Mouse (Mus musculus) midbrain, embryonic 16.5 days (tissue): Measurements from ENCODE around the gene Rhbdd2. TPM values are rescaled to one million over a fixed set of nuclear protein-coding genes. Genes with fewer than 3 reads are reported as not detected.

ENCODE experiments used
- ATAC-seq: fragments of 200-750 bp; cut with Nextera tagmentation; 2 replicates; pipeline ENCODE4 v1.8.0; 2017; ENCODE audit warnings: moderate TSS enrichment
- H3K27ac ChIP-seq: fragments of 300-500 bp; sonication (generic); 2 replicates; pipeline ENCODE4 v1.5.1; 2014; ENCODE audit warnings: mild to moderate bottlenecking, low read length, mixed read lengths
- H3K27me3 ChIP-seq: fragments of 300-500 bp; sonication (generic); 2 replicates; pipeline ENCODE4 v1.6.1; 2014; ENCODE audit warnings: low read depth, low read length, mixed read lengths; ENCODE audit not compliant: control insufficient read depth, insufficient read depth
- H3K36me3 ChIP-seq: fragments of 300-500 bp; sonication (generic); 2 replicates; pipeline ENCODE4 v1.6.1; 2014; ENCODE audit warnings: mild to moderate bottlenecking, low read length, moderate library complexity, mixed read lengths; ENCODE audit not compliant: control insufficient read depth, insufficient read depth
- H3K4me1 ChIP-seq: fragments of 300-500 bp; sonication (generic); 2 replicates; pipeline ENCODE4 v1.6.1; 2014; ENCODE audit warnings: mild to moderate bottlenecking, low read length, mixed read lengths; ENCODE audit not compliant: control insufficient read depth, insufficient read depth
- H3K4me2 ChIP-seq: fragments of 300-500 bp; sonication (generic); 2 replicates; pipeline ENCODE4 v1.6.1; 2014; ENCODE audit warnings: mild to moderate bottlenecking, low read length, mixed read lengths
- H3K4me3 ChIP-seq: fragments of 300-500 bp; sonication (generic); 2 replicates; pipeline ENCODE4 v1.5.1; 2014; ENCODE audit warnings: low read depth, mild to moderate bottlenecking, low read length, moderate library complexity, mixed read lengths
- H3K9ac ChIP-seq: fragments of 300-500 bp; sonication (generic); 2 replicates; pipeline ENCODE4 v1.6.1; 2014; ENCODE audit warnings: low read depth, low read length, mixed read lengths
- H3K9me3 ChIP-seq: fragments of 300-500 bp; sonication (generic); replicated peaks from 2 replicates; pipeline ENCODE4 v1.6.1; 2014; ENCODE audit warnings: mild to moderate bottlenecking, low read length, mixed read lengths; ENCODE audit not compliant: control insufficient read depth, poor library complexity, severe bottlenecking
- WGBS: fragments of 180-500 bp; shearing (Covaris S2); extraction: QIAGEN DNeasy Blood & Tissue Kit; methylation state at CpG from one replicate; pipeline ENCODE4 v1.1.7; 2014; 5-methylcytosine and 5-hydroxymethylcytosine counted together
- polyA plus RNA-seq: library from polyadenylated mRNA; unstranded; fragments of >200 nt; fragmentation: Nextera tagmentation; extraction: Ambion mirVana; gene quantifications from 2 replicates; pipeline ENCODE4 v1.2.1, GENCODE M21; 2015

The Rhbdd2 gene
- polyA plus RNA-seq, 1 experiment from 2014 or later: 86.9 TPM

- Histone ChIP-seq H3K4me1 (peaks cover 18% of the 10 kb centered on the region), H3K27ac (no peak overlapping the region), H3K36me3 (no peaks in the 10 kb centered on the region), H3K4me3 (no peak overlapping the region), H3K4me2 (no peak overlapping the region), H3K27me3 (no peaks in the 10 kb centered on the region), H3K9ac (no peak overlapping the region), H3K9me3 (0 out of 2 replicates have a peak, but pooled peaks cover under 1% of the 10 kb centered on the region)
- no peak for ATAC-seq
- 82% methylated on average over 2 of the region's 2 CpGs for WGBS
Observed at GRCm38 (mm10) chr5:135670881-135671280, 38.5 kb downstream of the Rhbdd2 start.

- Histone ChIP-seq H3K4me3 (no peak overlapping the region), H3K27ac (no peak overlapping the region), H3K4me2 (no peak overlapping the region), H3K9me3 (no peaks in the 10 kb centered on the region), H3K9ac (no peak overlapping the region), H3K36me3 (no peaks in the 10 kb centered on the region), H3K4me1 (peaks cover 20% of the 10 kb centered on the region), H3K27me3 (no peaks in the 10 kb centered on the region)
- no peak for ATAC-seq
- WGBS: 70% methylated on average over 4 of the region's 4 CpGs
Observed at GRCm38 (mm10) chr5:135672509-135672908, 40.1 kb downstream of the Rhbdd2 start.

GRCm38 (mm10) chr5:135672980-135673379, 40.6 kb downstream of the Rhbdd2 start:
- Histone ChIP-seq H3K4me2 (no peak overlapping the region), H3K9ac (no peak overlapping the region), H3K4me3 (no peak overlapping the region), H3K36me3 (no peaks in the 10 kb centered on the region), H3K9me3 (no peaks in the 10 kb centered on the region), H3K27me3 (no peaks in the 10 kb centered on the region), H3K4me1 (peaks cover 20% of the 10 kb centered on the region), H3K27ac (no peak overlapping the region)
- no peak for ATAC-seq
- 41% methylated on average over 5 of the region's 5 CpGs for WGBS

- Histone ChIP-seq H3K4me1 (peaks cover 20% of the 10 kb centered on the region), H3K36me3 (no peaks in the 10 kb centered on the region), H3K4me2 (peak overlapping the region; percentile 32; the same call in 1 of the 2 replicates), H3K27me3 (no peaks in the 10 kb centered on the region), H3K9ac (no peak overlapping the region), H3K4me3 (no peak overlapping the region), H3K9me3 (no peaks in the 10 kb centered on the region), H3K27ac (peak overlapping the region; percentile 80)
- WGBS: 8% methylated on average over 3 of the region's 3 CpGs
- peak; percentile 52 for ATAC-seq
Observed at GRCm38 (mm10) chr5:135674349-135674775, 41.9 kb downstream of the Rhbdd2 start.

GRCm38 (mm10) chr5:135674821-135675220, 42.4 kb downstream of the Rhbdd2 start:
- peak; percentile 87 for ATAC-seq
- Histone ChIP-seq H3K9ac (no peak overlapping the region), H3K27me3 (no peaks in the 10 kb centered on the region), H3K4me3 (no peak overlapping the region), H3K27ac (peak overlapping the region; percentile 80), H3K36me3 (no peaks in the 10 kb centered on the region), H3K9me3 (no peaks in the 10 kb centered on the region), H3K4me2 (peak overlapping the region; percentile 32), H3K4me1 (peaks cover 20% of the 10 kb centered on the region)
- under 1% methylated on average over 9 of the region's 11 CpGs for WGBS

- no peak for ATAC-seq
- peaks cover 20% of the 10 kb centered on the region for H3K4me1 ChIP-seq
- H3K9ac ChIP-seq: no peak overlapping the region
- H3K4me3 ChIP-seq: no peak overlapping the region
- no peak overlapping the region for H3K27ac ChIP-seq
- H3K9me3 ChIP-seq: no peaks in the 10 kb centered on the region
- H3K27me3 ChIP-seq: no peaks in the 10 kb centered on the region
- H3K4me2 ChIP-seq: no peak overlapping the region
- 71% methylated on average over 3 of the region's 3 CpGs for WGBS
- H3K36me3 ChIP-seq: no peaks in the 10 kb centered on the region
Observed at GRCm38 (mm10) chr5:135676696-135677095, 44.3 kb downstream of the Rhbdd2 start.

GRCm38 (mm10) chr5:135677251-135677650, 44.8 kb downstream of the Rhbdd2 start:
- Histone ChIP-seq H3K27me3 (no peaks in the 10 kb centered on the region), H3K36me3 (no peaks in the 10 kb centered on the region), H3K4me1 (peaks cover 20% of the 10 kb centered on the region), H3K9ac (no peak overlapping the region), H3K27ac (no peak overlapping the region), H3K4me3 (no peak overlapping the region), H3K9me3 (no peaks in the 10 kb centered on the region), H3K4me2 (no peak overlapping the region)
- ATAC-seq: no peak
- 85% methylated on average over 2 of the region's 2 CpGs for WGBS

- no peak for ATAC-seq
- Histone ChIP-seq H3K4me2 (no peak overlapping the region), H3K27me3 (no peaks in the 10 kb centered on the region), H3K9ac (no peak overlapping the region), H3K4me3 (no peak overlapping the region), H3K4me1 (peaks cover 20% of the 10 kb centered on the region), H3K27ac (no peak overlapping the region), H3K9me3 (no peaks in the 10 kb centered on the region), H3K36me3 (no peaks in the 10 kb centered on the region)
- WGBS: 92% methylated on average over 6 of the region's 6 CpGs
Observed at GRCm38 (mm10) chr5:135678481-135678880, 46.1 kb downstream of the Rhbdd2 start.

- Histone ChIP-seq H3K4me1 (0 out of 2 replicates have a peak, but pooled peaks cover under 1% of the 10 kb centered on the region), H3K27ac (no peak overlapping the region), H3K4me3 (no peak overlapping the region), H3K36me3 (no peaks in the 10 kb centered on the region), H3K27me3 (no peaks in the 10 kb centered on the region), H3K9me3 (no peaks in the 10 kb centered on the region), H3K4me2 (no peak overlapping the region), H3K9ac (no peak overlapping the region)
- 87% methylated on average over 6 of the region's 6 CpGs for WGBS
- ATAC-seq: no peak
Observed at GRCm38 (mm10) chr5:135680967-135681545, 48.6 kb downstream of the Rhbdd2 start.
